Mouse (Mus musculus) E14TG2a.4 (cell line): Measurements from ENCODE around the gene Psme3.

Experiments used
- CTCF ChIP-seq: conservative IDR thresholded peaks from 2 replicates; pipeline ENCODE4 v1.5.1; 2014; ENCODE audit warnings: low read length
- POU5F1 ChIP-seq: IDR thresholded peaks from 2 replicates; pipeline ENCODE4 v1.6.1; 2014; ENCODE audit warnings: low read length, borderline replicate concordance

DNA sequence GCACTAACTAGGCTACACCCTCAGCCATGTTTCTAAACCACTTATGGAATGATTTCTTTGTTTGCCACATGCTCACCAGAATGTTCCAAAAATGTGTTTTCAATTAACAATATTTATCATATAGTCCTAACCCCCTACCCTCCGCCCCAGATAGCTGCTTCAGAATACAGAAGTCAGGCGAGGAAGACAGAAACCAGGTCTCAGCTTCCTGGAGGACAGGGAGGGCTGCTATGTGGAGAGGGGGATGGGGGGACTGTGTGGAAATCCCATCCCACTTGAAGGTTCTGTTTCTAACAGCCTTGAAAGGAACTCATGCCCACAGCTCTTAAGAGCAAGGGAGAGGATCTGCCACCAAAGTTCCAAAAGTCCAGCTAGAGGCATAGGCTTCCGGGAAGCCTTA, 33.2 kb downstream of the Psme3 start:
- TF ChIP-seq CTCF = no peak
- no peak for TF ChIP-seq POU5F1
